Mouse (Mus musculus) midbrain, postnatal 0 days (tissue): ENCODE measurements around the gene Dnajb6. TPM values are rescaled to one million over a fixed set of nuclear protein-coding genes. Genes with fewer than 3 reads are reported as not detected.

Experiments
- ATAC-seq: fragments of 200-750 bp; cut with Nextera tagmentation; 2 replicates; pipeline ENCODE4 v1.8.0; 2017; ENCODE audit warnings: moderate number of reproducible peaks, mild to moderate bottlenecking, moderate TSS enrichment, moderate library complexity; ENCODE audit not compliant: low FRiP score
- DNase-seq: peaks from one replicate; pipeline ENCODE4 v3.0.0-alpha.2; 2015; ENCODE audit warnings: low spot score
- H3K27ac ChIP-seq: fragments of 300-500 bp; sonication (generic); 2 replicates; pipeline ENCODE4 v1.5.1; 2014; ENCODE audit warnings: low read depth, mild to moderate bottlenecking, low read length, mixed read lengths
- H3K27me3 ChIP-seq: fragments of 300-500 bp; sonication (generic); 2 replicates; pipeline ENCODE4 v1.6.1; 2014; ENCODE audit warnings: low read length, control low read depth, mixed read lengths; ENCODE audit not compliant: insufficient read depth
- H3K36me3 ChIP-seq: fragments of 300-500 bp; sonication (generic); 2 replicates; pipeline ENCODE4 v1.6.1; 2014; ENCODE audit warnings: low read length, control low read depth, mixed read lengths; ENCODE audit not compliant: insufficient read depth
- H3K4me1 ChIP-seq: fragments of 300-500 bp; sonication (generic); 2 replicates; pipeline ENCODE4 v1.6.1; 2014; ENCODE audit warnings: mild to moderate bottlenecking, control low read depth, antibody characterized with exemption, low read length, mixed read lengths; ENCODE audit not compliant: insufficient read depth
- H3K4me2 ChIP-seq: fragments of 300-500 bp; sonication (generic); 2 replicates; pipeline ENCODE4 v1.6.1; 2014; ENCODE audit warnings: low read depth, mild to moderate bottlenecking, low read length, mixed read lengths; ENCODE audit not compliant: poor library complexity, severe bottlenecking
- H3K4me3 ChIP-seq: fragments of 300-500 bp; sonication (generic); 2 replicates; pipeline ENCODE4 v1.5.1; 2014; ENCODE audit warnings: low read depth, mild to moderate bottlenecking, low read length, moderate library complexity
- H3K9ac ChIP-seq: fragments of 300-500 bp; sonication (generic); replicated peaks from 2 replicates; pipeline ENCODE4 v1.6.1; 2014; ENCODE audit warnings: mild to moderate bottlenecking, low read length, moderate library complexity, mixed read lengths; ENCODE audit not compliant: poor library complexity, severe bottlenecking
- H3K9me3 ChIP-seq: fragments of 300-500 bp; sonication (generic); 2 replicates; pipeline ENCODE4 v1.6.1; 2016; ENCODE audit warnings: low read length, control low read depth
- CTCF ChIP-seq: IDR thresholded peaks from 2 replicates; pipeline ENCODE4 v1.5.1; 2016; ENCODE audit warnings: antibody characterized with exemption, mild to moderate bottlenecking
- WGBS: fragments of 180-500 bp; shearing (Covaris S2); extraction: QIAGEN DNeasy Blood & Tissue Kit; methylation state at CpG from one replicate; pipeline ENCODE4 v1.1.7; 2014; 5-methylcytosine and 5-hydroxymethylcytosine counted together
- polyA plus RNA-seq: library from polyadenylated mRNA; unstranded; fragments of >200 nt; fragmentation: Nextera tagmentation; extraction: Ambion mirVana; gene quantifications from 2 replicates; pipeline ENCODE4 v1.2.1, GENCODE M21; 2015
- total RNA-seq: library from RNA; depleted of rRNA; stranded (reverse); fragments of >200 nt; gene quantifications from 2 replicates; pipeline ENCODE4 v1.2.3, GENCODE M21; 2014; rRNA removed

The Dnajb6 gene
- total and polyA plus RNA-seq, 2 experiments from 2014 or later, result 183 to 362 TPM

DNA sequence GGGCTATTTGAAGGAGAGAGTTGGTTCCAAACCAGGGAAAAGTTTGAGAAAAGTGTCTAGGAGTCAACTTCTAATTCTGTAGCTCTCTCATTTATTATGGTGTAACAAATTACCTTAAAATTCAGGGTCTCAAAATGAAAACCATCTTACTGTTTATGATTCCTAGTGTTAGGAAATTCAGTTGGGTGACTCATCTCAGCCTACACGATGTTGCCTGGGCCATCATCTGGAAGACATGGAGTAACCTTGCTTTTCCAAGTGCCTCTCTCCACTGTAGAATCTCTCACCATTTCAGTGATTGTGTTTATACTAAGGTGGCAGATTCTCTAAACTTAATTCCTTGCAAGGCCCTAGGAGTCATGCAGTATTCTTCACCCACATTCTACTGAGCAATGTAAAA lies 119.5 kb downstream of the Dnajb6 start:
- no peak overlapping the region for H3K4me3 ChIP-seq
- TF ChIP-seq CTCF, result no peak
- no peaks in the 10 kb centered on the region for H3K4me1 ChIP-seq
- H3K27ac ChIP-seq, result no peak overlapping the region
- no peak overlapping the region for H3K9ac ChIP-seq
- H3K36me3 ChIP-seq, result no peaks in the 10 kb centered on the region
- no peaks in the 10 kb centered on the region for H3K27me3 ChIP-seq
- no peak for DNase-seq
- ATAC-seq, result no peak
- no peaks in the 10 kb centered on the region for H3K9me3 ChIP-seq
- 96% methylated on average over 1 of the region's 1 CpGs for WGBS
- H3K4me2 ChIP-seq, result no peak overlapping the region

GRCm38 (mm10) chr5:29861522-29861921 lies 126.0 kb downstream of the Dnajb6 start:
- H3K4me3 ChIP-seq, result no peak overlapping the region
- H3K4me1 ChIP-seq, result no peaks in the 10 kb centered on the region
- DNase-seq (no peak), ATAC-seq (no peak)
- TF ChIP-seq CTCF, result no peak
- no peaks in the 10 kb centered on the region for H3K36me3 ChIP-seq
- H3K9me3 ChIP-seq, result no peaks in the 10 kb centered on the region
- H3K4me2 ChIP-seq, result no peak overlapping the region
- no peak overlapping the region for H3K9ac ChIP-seq
- no peak overlapping the region for H3K27ac ChIP-seq
- no peaks in the 10 kb centered on the region for H3K27me3 ChIP-seq
- WGBS, result 80% methylated on average over 3 of the region's 3 CpGs

GRCm38 (mm10) chr5:29862388-29862787 lies 126.9 kb downstream of the Dnajb6 start:
- Histone ChIP-seq H3K4me3 (no peak overlapping the region), H3K4me1 (no peaks in the 10 kb centered on the region), H3K27me3 (no peaks in the 10 kb centered on the region), H3K4me2 (no peak overlapping the region), H3K36me3 (no peaks in the 10 kb centered on the region), H3K9me3 (no peaks in the 10 kb centered on the region), H3K27ac (no peak overlapping the region), H3K9ac (no peak overlapping the region)
- DNase-seq (no peak), ATAC-seq (no peak)
- whole genome bisulfite sequencing, result 95% methylated on average over 5 of the region's 5 CpGs
- no peak for TF ChIP-seq CTCF

- ATAC-seq (no peak), DNase-seq (no peak)
- Histone ChIP-seq H3K27ac (no peak overlapping the region), H3K4me3 (no peak overlapping the region), H3K27me3 (no peaks in the 10 kb centered on the region), H3K4me2 (no peak overlapping the region), H3K9ac (no peak overlapping the region), H3K9me3 (no peaks in the 10 kb centered on the region), H3K36me3 (no peaks in the 10 kb centered on the region), H3K4me1 (no peaks in the 10 kb centered on the region)
- no peak for TF ChIP-seq CTCF
- 89% methylated on average over 4 of the region's 4 CpGs for WGBS
Measured at GRCm38 (mm10) chr5:29864291-29864737, 128.8 kb downstream of the Dnajb6 start.

- H3K9me3 ChIP-seq, result no peaks in the 10 kb centered on the region
- 56% methylated on average over 4 of the region's 4 CpGs for WGBS
- H3K36me3 ChIP-seq, result no peaks in the 10 kb centered on the region
- H3K4me3 ChIP-seq, result no peak overlapping the region
- DNase-seq (no peak), ATAC-seq (no peak)
- no peak overlapping the region for H3K4me2 ChIP-seq
- H3K27ac ChIP-seq, result no peak overlapping the region
- TF ChIP-seq CTCF, result no peak
- no peaks in the 10 kb centered on the region for H3K4me1 ChIP-seq
- H3K9ac ChIP-seq, result no peak overlapping the region
- no peaks in the 10 kb centered on the region for H3K27me3 ChIP-seq
Measured at GRCm38 (mm10) chr5:29864994-29865393, 129.5 kb downstream of the Dnajb6 start.

Other genes starting within 250 kb of the Dnajb6 start
- gene Ube3c, start 166.4 kb upstream of the Dnajb6 start, total RNA-seq, result 76.3 and 89.4 TPM in 2 replicates
- gene Ube3c, start 166.4 kb upstream of the Dnajb6 start, polyA plus RNA-seq, result 32.6 and 38.0 TPM in 2 replicates
- gene Gm5129, start 248 bp downstream of the Dnajb6 start, total RNA-seq, result not detected in 2 replicates
- not detected in 2 replicates for gene Gm5129, start 248 bp downstream of the Dnajb6 start, polyA plus RNA-seq